In genomic region chr9:99747731-99748130, GRCm38 (mm10) we compare ENCODE assay signal across 17 mouse cellular contexts. TPM values are rescaled to one million over a fixed set of nuclear protein-coding genes. Genes with fewer than 3 reads are reported as not detected.
"Had no signal": no experiment of that assay in that cellular context is flagged by ENCODE, and none has a peak within 500 bp of the region (broad histone marks: within the 10 kb centered on the region; RNA-seq: fewer than 3 reads in every experiment).

No protein-coding gene starts in this region.

- DNase-seq: kidney, adult 8-10 months; kidney, postnatal 14 days; kidney, postnatal 4 days; liver, postnatal 0 days; lung, embryonic 14.5 days; retina, postnatal 1 day; right cerebral cortex, postnatal 25 days; spleen, adult 18-20 months; thymus, adult 18-20 months; thymus, postnatal 36 days had no signal

RNA-seq across cellular contexts. Expression of gene Cldn18, which starts 30.7 kb away (rescaled TPM):
- total RNA-seq: layer of hippocampus, adult 18-20 months; layer of hippocampus, postnatal 14 days; left cerebral cortex, adult 8-10 months; left cerebral cortex, postnatal 25 days; megakaryocyte, adult 5-6 weeks; monocyte, adult 5-6 weeks; neutrophil, adult 5-6 weeks had no signal
